Comparison of ENCODE assay signal across 9 mouse cellular contexts in the genomic region with DNA sequence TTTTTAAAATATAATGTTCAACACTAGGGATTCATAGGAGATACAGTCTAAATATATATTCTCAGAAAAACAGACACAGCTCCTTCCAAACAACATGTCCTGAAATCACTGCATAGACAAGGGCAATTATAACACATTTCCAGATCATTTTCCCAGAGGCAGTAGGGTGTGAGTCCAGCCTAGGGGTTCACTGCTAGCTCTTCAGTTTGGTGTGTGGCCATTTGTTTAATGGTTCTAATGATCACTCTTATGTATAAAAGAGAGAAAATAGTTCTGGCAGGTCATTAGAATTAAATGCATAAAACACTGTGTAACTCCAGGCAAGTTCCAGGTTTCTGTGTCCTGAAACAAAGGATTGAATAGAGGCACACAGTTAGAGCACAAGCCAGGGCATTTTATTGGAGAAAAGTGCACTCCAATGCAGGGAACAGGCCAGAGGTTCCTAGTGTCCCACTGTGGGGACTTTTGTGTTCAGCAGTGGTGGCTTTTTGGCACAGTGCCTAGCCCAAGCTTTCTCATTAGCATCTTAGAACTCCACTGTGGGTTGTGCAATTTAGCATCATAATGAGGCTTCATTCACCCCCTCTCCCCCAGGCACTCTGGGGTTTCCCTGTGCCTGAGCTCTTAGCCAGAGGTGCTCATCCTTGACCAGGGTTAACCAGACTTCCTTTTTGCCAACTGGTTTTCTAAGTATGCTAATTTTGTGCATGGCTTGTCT. TPM values are rescaled to one million over a fixed set of nuclear protein-coding genes. Genes with fewer than 3 reads are reported as not detected.
A peak's percentile ranks its signal among the peaks of the same experiment; 100 is the strongest.
DNase-seq lines count a peak whose midpoint lies in the region; ATAC-seq lines count a peak whose summit lies in the region.
"Had no signal": no experiment of that assay in that cellular context is flagged by ENCODE, and none has a peak within 500 bp of the region (broad histone marks: within the 10 kb centered on the region; RNA-seq: fewer than 3 reads in every experiment).

No protein-coding gene starts in this region.

- H3K9me3 ChIP-seq in limb, embryonic 12.5 days, result no peaks in the 10 kb centered on the region
- no peaks in the 10 kb centered on the region for H3K9me3 ChIP-seq in limb, embryonic 10.5 days (replicated peaks)
- no peaks in the 10 kb centered on the region for H3K9me3 ChIP-seq in forebrain, embryonic 11.5 days (ENCODE audit: control insufficient read depth, low read length)
- H3K9me3 ChIP-seq in neural tube, embryonic 14.5 days (ENCODE audit: control insufficient read depth, low read length), result no peaks in the 10 kb centered on the region
- H3K9me3 ChIP-seq: embryonic facial prominence, embryonic 15.5 days had no signal

- H3K27me3 ChIP-seq in limb, embryonic 12.5 days, result no peaks in the 10 kb centered on the region
- H3K27me3 ChIP-seq in limb, embryonic 10.5 days (ENCODE audit: low read depth, poor library complexity, severe bottlenecking), result no peaks in the 10 kb centered on the region
- peaks cover 13% of the 10 kb centered on the region; the same call in 1 of the 2 replicates for H3K27me3 ChIP-seq in forebrain, embryonic 11.5 days (ENCODE audit: control insufficient read depth, insufficient read depth, low read length)
- no peaks in the 10 kb centered on the region for H3K27me3 ChIP-seq in neural tube, embryonic 14.5 days (ENCODE audit: control insufficient read depth, insufficient read depth, low read length)
- H3K27me3 ChIP-seq: embryonic facial prominence, embryonic 15.5 days had no signal

- no peak overlapping the region for H3K4me3 ChIP-seq in limb, embryonic 12.5 days (replicated peaks)
- no peak overlapping the region for H3K4me3 ChIP-seq in limb, embryonic 10.5 days
- no peak overlapping the region for H3K4me3 ChIP-seq in forebrain, embryonic 11.5 days (ENCODE audit: low read depth, low read length)
- H3K4me3 ChIP-seq in neural tube, embryonic 14.5 days (ENCODE audit: low read depth, low read length), result no peak overlapping the region
- H3K4me3 ChIP-seq: embryonic facial prominence, embryonic 15.5 days had no signal

- H3K4me2 ChIP-seq in limb, embryonic 12.5 days, result no peak overlapping the region
- H3K4me2 ChIP-seq in forebrain, embryonic 11.5 days (ENCODE audit: low read depth, low read length, severe bottlenecking), result no peak overlapping the region
- H3K4me2 ChIP-seq in neural tube, embryonic 14.5 days (ENCODE audit: low read depth, low read length), result no peak overlapping the region
- H3K4me2 ChIP-seq: embryonic facial prominence, embryonic 15.5 days had no signal

- no peak overlapping the region for H3K27ac ChIP-seq in limb, embryonic 12.5 days
- H3K27ac ChIP-seq in limb, embryonic 10.5 days, result no peak overlapping the region
- no peak overlapping the region for H3K27ac ChIP-seq in forebrain, embryonic 11.5 days (ENCODE audit: low read depth, low read length)
- no peak overlapping the region for H3K27ac ChIP-seq in neural tube, embryonic 14.5 days (ENCODE audit: low read depth, low read length)
- H3K27ac ChIP-seq: embryonic facial prominence, embryonic 15.5 days had no signal

- no peak for DNase-seq in limb, embryonic 10.5 days (ENCODE audit: low spot score)
- DNase-seq in forebrain, embryonic 11.5 days (ENCODE audit: low spot score), result peak; percentile 78
- DNase-seq in kidney, postnatal 14 days, result peak; percentile 52
- DNase-seq in thymus, adult 18-20 months, result no peak
- no peak for DNase-seq in ovary, postnatal 36 days (ENCODE audit: low spot score)
- DNase-seq in adrenal gland, adult (ENCODE audit: inconsistent age in 2 of 2, low spot score in 1 of 2), result no peak

- H3K36me3 ChIP-seq in limb, embryonic 12.5 days, result no peaks in the 10 kb centered on the region
- H3K36me3 ChIP-seq in limb, embryonic 10.5 days, result no peaks in the 10 kb centered on the region
- no peaks in the 10 kb centered on the region for H3K36me3 ChIP-seq in forebrain, embryonic 11.5 days (ENCODE audit: control insufficient read depth, insufficient read depth, low read length)
- no peaks in the 10 kb centered on the region for H3K36me3 ChIP-seq in neural tube, embryonic 14.5 days (ENCODE audit: control insufficient read depth, insufficient read depth, low read length)
- H3K36me3 ChIP-seq: embryonic facial prominence, embryonic 15.5 days had no signal

- peak; percentile 60; the same call in 1 of the 2 replicates for ATAC-seq in limb, embryonic 12.5 days (ENCODE audit: insufficient number of reproducible peaks, insufficient read depth, low FRiP score, low TSS enrichment, low read depth)
- peak; percentile 93 for ATAC-seq in forebrain, embryonic 11.5 days (replicated peaks; ENCODE audit: low FRiP score)
- ATAC-seq in neural tube, embryonic 14.5 days (ENCODE audit: low read depth), result peak; percentile 96

- no peak overlapping the region for H3K9ac ChIP-seq in limb, embryonic 12.5 days (replicated peaks)
- H3K9ac ChIP-seq in forebrain, embryonic 11.5 days (ENCODE audit: low read length), result no peak overlapping the region
- no peak overlapping the region for H3K9ac ChIP-seq in neural tube, embryonic 14.5 days (replicated peaks; ENCODE audit: low read depth, low read length)
- H3K9ac ChIP-seq: embryonic facial prominence, embryonic 15.5 days had no signal

- 0 out of 2 replicates have a peak, but pooled peaks cover 5% of the 10 kb centered on the region for H3K4me1 ChIP-seq in limb, embryonic 12.5 days (replicated peaks)
- no peaks in the 10 kb centered on the region for H3K4me1 ChIP-seq in limb, embryonic 10.5 days
- H3K4me1 ChIP-seq in forebrain, embryonic 11.5 days (replicated peaks; ENCODE audit: control insufficient read depth, insufficient read depth, low read length), result no peaks in the 10 kb centered on the region
- H3K4me1 ChIP-seq in neural tube, embryonic 14.5 days (ENCODE audit: control insufficient read depth, insufficient read depth, low read length), result no peaks in the 10 kb centered on the region
- H3K4me1 ChIP-seq: embryonic facial prominence, embryonic 15.5 days had no signal

RNA-seq across cellular contexts. Expression of a gene that starts 10.8 kb away (rescaled TPM):
- not detected in 2 replicates for polyA plus RNA-seq in limb, embryonic 12.5 days (2016; fragmentation: Nextera tagmentation; extraction: Ambion mirVana)
- not detected in 2 replicates for polyA plus RNA-seq in limb, embryonic 10.5 days (2016; fragmentation: Nextera tagmentation; extraction: Ambion mirVana)
- not detected in 2 replicates for polyA plus RNA-seq in forebrain, embryonic 11.5 days (2014; fragmentation: Nextera tagmentation; extraction: Ambion mirVana)
- polyA plus RNA-seq in neural tube, embryonic 14.5 days (2014; fragmentation: Nextera tagmentation; extraction: Ambion mirVana), result not detected in 2 replicates
- polyA plus RNA-seq: embryonic facial prominence, embryonic 15.5 days had no signal

RNA-seq across cellular contexts. Expression of a gene that starts 11.0 kb away (rescaled TPM):
- not detected in 2 replicates for polyA plus RNA-seq in limb, embryonic 12.5 days (2016; fragmentation: Nextera tagmentation; extraction: Ambion mirVana)
- not detected in 2 replicates for polyA plus RNA-seq in limb, embryonic 10.5 days (2016; fragmentation: Nextera tagmentation; extraction: Ambion mirVana)
- not detected in 2 replicates for polyA plus RNA-seq in forebrain, embryonic 11.5 days (2014; fragmentation: Nextera tagmentation; extraction: Ambion mirVana)
- not detected in 2 replicates for polyA plus RNA-seq in neural tube, embryonic 14.5 days (2014; fragmentation: Nextera tagmentation; extraction: Ambion mirVana)
- polyA plus RNA-seq: embryonic facial prominence, embryonic 15.5 days had no signal

RNA-seq across cellular contexts. Expression of a gene that starts 57.3 kb away (rescaled TPM):
- polyA plus RNA-seq in limb, embryonic 12.5 days (2016; fragmentation: Nextera tagmentation; extraction: Ambion mirVana), result not detected in 2 replicates
- not detected in 2 replicates for polyA plus RNA-seq in limb, embryonic 10.5 days (2016; fragmentation: Nextera tagmentation; extraction: Ambion mirVana)
- polyA plus RNA-seq in forebrain, embryonic 11.5 days (2014; fragmentation: Nextera tagmentation; extraction: Ambion mirVana), result not detected in 2 replicates
- polyA plus RNA-seq in neural tube, embryonic 14.5 days (2014; fragmentation: Nextera tagmentation; extraction: Ambion mirVana), result not detected in 2 replicates
- polyA plus RNA-seq: embryonic facial prominence, embryonic 15.5 days had no signal

Comparison
In these comparisons a context has a peak if more than half of its experiments do, and no peak if none do; other contexts are left out.
1. DNase-seq: peak in forebrain, embryonic 11.5 days (single experiment) and kidney, postnatal 14 days (single experiment); none in limb, embryonic 10.5 days (single experiment), thymus, adult 18-20 months (0 of 2), ovary, postnatal 36 days (single experiment) and adrenal gland, adult (0 of 2).
2. Peak in every context shown above with its lines, with median percentiles within 50 percentile points of each other: ATAC-seq.